Mouse (Mus musculus): ENCODE data around the gene Klhl8. TPM values are rescaled to one million over a fixed set of nuclear protein-coding genes. Genes with fewer than 3 reads are reported as not detected.

Gene Klhl8
- polyA plus RNA-seq, 1 experiment from 2014 or later, result 4.3 TPM

DNA sequence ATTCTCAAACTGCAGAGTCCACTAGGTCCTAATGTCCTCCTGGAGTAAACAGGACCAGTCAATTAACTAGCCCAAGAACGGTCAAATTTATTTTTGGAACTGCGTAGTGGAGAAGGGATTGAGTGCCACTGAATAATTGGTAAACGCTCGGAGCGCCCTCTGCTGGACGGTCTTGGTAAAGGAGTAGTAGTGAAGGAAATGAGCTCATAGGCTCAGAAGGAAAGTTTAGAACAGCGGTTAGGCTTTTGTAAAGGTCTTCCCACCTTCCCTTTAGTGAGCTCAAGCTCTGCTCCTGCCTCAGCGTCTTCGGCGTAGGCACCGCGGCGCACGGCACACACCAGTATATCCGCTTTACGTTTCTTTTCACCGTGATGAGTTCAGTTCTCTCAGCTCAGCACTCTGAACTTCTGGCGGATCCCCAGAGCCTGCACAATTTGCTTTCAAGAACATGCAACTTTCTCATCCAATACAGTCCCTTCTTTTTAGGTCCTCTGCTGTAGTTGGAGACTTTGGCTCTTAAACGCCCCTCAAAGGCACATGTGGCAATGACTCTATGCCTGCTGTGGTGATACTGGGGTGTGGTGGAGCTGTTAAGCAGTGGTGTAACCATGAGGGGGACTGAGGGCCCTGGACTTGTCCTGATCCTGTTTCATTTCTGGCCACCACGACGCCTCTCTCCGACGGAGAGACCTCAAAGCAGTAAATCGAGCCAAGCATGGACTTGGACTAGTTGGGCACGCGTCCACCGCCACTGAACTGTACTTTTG is 16.6 kb upstream of the Klhl8 start:
- peak; percentile 49; the same call in 1 of the 2 replicates for ATAC-seq
- 24% methylated on average over 27 of the region's 27 CpGs for WGBS
- no peak overlapping the region for H3K27ac ChIP-seq (ENCODE audit: low read depth, low read length)

DNA sequence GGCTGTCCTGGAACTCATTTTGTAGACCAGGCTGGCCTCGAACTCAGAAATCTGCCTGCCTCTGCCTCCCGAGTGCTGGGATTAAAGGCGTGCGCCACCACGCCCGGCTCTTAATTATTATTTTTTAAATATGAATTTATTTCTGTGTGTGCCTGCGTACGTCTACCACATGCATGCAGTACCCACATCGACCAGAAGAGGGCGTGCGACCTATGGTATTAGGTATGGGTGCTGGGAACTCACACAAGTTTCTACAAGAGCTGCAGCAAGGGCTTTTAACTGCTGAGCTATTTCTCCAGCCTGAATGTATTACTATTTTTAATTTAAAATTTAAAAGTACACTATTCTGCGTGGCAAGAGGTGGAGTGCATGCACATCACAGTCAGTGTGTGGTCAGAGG is 15.3 kb upstream of the Klhl8 start:
- Histone ChIP-seq H3K9ac (ENCODE audit: low read depth, low read length) (no peak overlapping the region), H3K9me3 (ENCODE audit: control insufficient read depth) (no peaks in the 10 kb centered on the region), H3K4me3 (ENCODE audit: low read depth, low read length) (no peak overlapping the region), H3K4me1 (replicated peaks; ENCODE audit: control insufficient read depth, insufficient read depth, low read length) (no peaks in the 10 kb centered on the region), H3K27me3 (replicated peaks; ENCODE audit: control insufficient read depth, insufficient read depth, low read length) (peaks cover 5% of the 10 kb centered on the region; the same call in 1 of the 2 replicates), H3K36me3 (ENCODE audit: control insufficient read depth, insufficient read depth) (no peaks in the 10 kb centered on the region), H3K4me2 (replicated peaks; ENCODE audit: low read depth) (no peak overlapping the region), H3K27ac (ENCODE audit: low read depth, low read length) (no peak overlapping the region)
- TF ChIP-seq CTCF (IDR thresholded peaks at IDR 0.05; ENCODE audit: low read depth), result peak; percentile 63
- WGBS, result 69% methylated on average over 12 of the region's 12 CpGs
- no peak for ATAC-seq

More for the DNA sequence above, 16.6 kb upstream of the Klhl8 start:
- Histone ChIP-seq H3K9ac (ENCODE audit: low read depth, low read length) (no peak overlapping the region), H3K9me3 (ENCODE audit: control insufficient read depth) (no peaks in the 10 kb centered on the region), H3K4me3 (ENCODE audit: low read depth, low read length) (peak overlapping the region; percentile 21), H3K4me2 (replicated peaks; ENCODE audit: low read depth) (peak overlapping the region; percentile 62), H3K27me3 (replicated peaks; ENCODE audit: control insufficient read depth, insufficient read depth, low read length) (peaks cover 5% of the 10 kb centered on the region; the same call in 1 of the 2 replicates), H3K4me1 (replicated peaks; ENCODE audit: control insufficient read depth, insufficient read depth, low read length) (no peaks in the 10 kb centered on the region), H3K36me3 (ENCODE audit: control insufficient read depth, insufficient read depth) (no peaks in the 10 kb centered on the region)
- TF ChIP-seq CTCF (IDR thresholded peaks at IDR 0.05; ENCODE audit: low read depth), result peak; percentile 92

DNA sequence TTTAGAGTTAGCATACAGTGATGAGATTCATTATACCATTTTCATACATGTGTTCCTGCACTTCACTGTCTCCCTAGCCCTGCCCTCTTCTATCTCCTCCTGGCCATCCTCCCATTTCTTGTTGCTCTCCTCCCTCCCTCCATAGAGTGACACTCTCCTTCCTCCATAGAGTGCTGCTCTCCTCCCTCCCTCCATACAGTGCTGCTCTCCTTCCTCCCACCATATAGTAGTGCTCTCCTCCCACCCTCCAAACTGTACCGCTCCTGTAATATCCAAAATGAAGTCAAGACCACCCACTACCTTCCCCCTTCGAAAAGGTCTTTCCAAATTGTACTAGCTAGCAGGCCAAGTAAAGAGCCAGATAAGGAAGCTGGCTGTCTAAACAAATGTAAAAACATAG is 12.7 kb upstream of the Klhl8 start:
- Histone ChIP-seq H3K27ac (ENCODE audit: low read depth, low read length) (no peak overlapping the region), H3K36me3 (ENCODE audit: control insufficient read depth, insufficient read depth) (no peaks in the 10 kb centered on the region), H3K4me1 (replicated peaks; ENCODE audit: control insufficient read depth, insufficient read depth, low read length) (no peaks in the 10 kb centered on the region), H3K4me3 (ENCODE audit: low read depth, low read length) (no peak overlapping the region), H3K4me2 (replicated peaks; ENCODE audit: low read depth) (no peak overlapping the region), H3K27me3 (replicated peaks; ENCODE audit: control insufficient read depth, insufficient read depth, low read length) (no peaks in the 10 kb centered on the region), H3K9ac (ENCODE audit: low read depth, low read length) (no peak overlapping the region), H3K9me3 (ENCODE audit: control insufficient read depth) (no peaks in the 10 kb centered on the region)
- ATAC-seq, result no peak
- 85% methylated on average over 2 of the region's 2 CpGs for WGBS
- TF ChIP-seq CTCF (IDR thresholded peaks at IDR 0.05; ENCODE audit: low read depth), result no peak

DNA sequence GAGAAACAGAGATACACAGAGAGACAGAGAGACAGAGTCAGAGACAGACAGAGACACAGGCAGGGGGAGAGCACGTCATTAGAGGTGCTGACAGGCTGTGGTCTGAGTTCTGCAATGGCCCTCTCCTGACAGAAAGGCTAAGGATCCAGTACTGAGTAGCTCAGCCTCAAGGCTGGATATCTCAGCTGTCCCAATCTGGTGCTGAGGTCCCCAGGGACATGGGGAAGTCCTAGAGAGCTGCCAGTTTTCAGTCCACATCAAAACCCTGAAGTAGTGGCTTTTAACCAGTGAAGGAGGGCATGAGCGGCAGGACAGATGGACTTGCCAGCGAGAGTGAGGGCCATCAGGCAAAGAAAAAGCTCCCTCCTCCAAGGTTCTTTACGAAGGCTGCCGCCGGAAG is 12.0 kb upstream of the Klhl8 start:
- Histone ChIP-seq H3K9me3 (ENCODE audit: control insufficient read depth) (no peaks in the 10 kb centered on the region), H3K27me3 (replicated peaks; ENCODE audit: control insufficient read depth, insufficient read depth, low read length) (no peaks in the 10 kb centered on the region), H3K4me1 (replicated peaks; ENCODE audit: control insufficient read depth, insufficient read depth, low read length) (no peaks in the 10 kb centered on the region), H3K9ac (ENCODE audit: low read depth, low read length) (no peak overlapping the region), H3K4me2 (replicated peaks; ENCODE audit: low read depth) (no peak overlapping the region), H3K36me3 (ENCODE audit: control insufficient read depth, insufficient read depth) (no peaks in the 10 kb centered on the region), H3K4me3 (ENCODE audit: low read depth, low read length) (no peak overlapping the region), H3K27ac (ENCODE audit: low read depth, low read length) (no peak overlapping the region)
- WGBS, result 82% methylated on average over 6 of the region's 6 CpGs
- no peak for ATAC-seq
- no peak for TF ChIP-seq CTCF (IDR thresholded peaks at IDR 0.05; ENCODE audit: low read depth)

DNA sequence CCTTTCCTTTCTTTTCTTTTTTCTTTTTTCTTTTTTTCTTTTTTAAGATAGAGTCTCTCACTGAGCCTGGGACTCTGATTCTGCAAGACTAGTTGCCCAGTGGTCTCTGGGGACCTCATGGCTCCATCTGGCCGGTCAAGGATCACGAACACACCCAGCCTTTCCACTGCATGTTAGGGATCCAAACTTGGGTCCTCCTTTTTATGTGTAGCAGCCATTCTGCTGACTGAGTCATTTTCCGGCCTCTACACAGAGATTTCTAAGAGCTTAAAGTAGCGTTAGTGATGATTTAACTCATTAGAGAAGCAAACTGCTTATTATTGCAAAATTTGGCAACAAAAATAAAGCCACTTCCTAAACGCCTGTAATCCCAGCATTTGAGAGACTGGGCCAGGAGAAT is 11.4 kb upstream of the Klhl8 start:
- no peaks in the 10 kb centered on the region for H3K4me1 ChIP-seq (replicated peaks; ENCODE audit: control insufficient read depth, insufficient read depth, low read length)
- no peaks in the 10 kb centered on the region for H3K36me3 ChIP-seq (ENCODE audit: control insufficient read depth, insufficient read depth)
- no peak for ATAC-seq
- H3K9ac ChIP-seq (ENCODE audit: low read depth, low read length), result no peak overlapping the region
- no peak overlapping the region for H3K4me2 ChIP-seq (replicated peaks; ENCODE audit: low read depth)
- H3K27me3 ChIP-seq (replicated peaks; ENCODE audit: control insufficient read depth, insufficient read depth, low read length), result no peaks in the 10 kb centered on the region
- H3K4me3 ChIP-seq (ENCODE audit: low read depth, low read length), result no peak overlapping the region
- TF ChIP-seq CTCF (IDR thresholded peaks at IDR 0.05; ENCODE audit: low read depth), result no peak
- no peak overlapping the region for H3K27ac ChIP-seq (ENCODE audit: low read depth, low read length)
- no peaks in the 10 kb centered on the region for H3K9me3 ChIP-seq (ENCODE audit: control insufficient read depth)
- 75% methylated on average over 5 of the region's 5 CpGs for WGBS

DNA sequence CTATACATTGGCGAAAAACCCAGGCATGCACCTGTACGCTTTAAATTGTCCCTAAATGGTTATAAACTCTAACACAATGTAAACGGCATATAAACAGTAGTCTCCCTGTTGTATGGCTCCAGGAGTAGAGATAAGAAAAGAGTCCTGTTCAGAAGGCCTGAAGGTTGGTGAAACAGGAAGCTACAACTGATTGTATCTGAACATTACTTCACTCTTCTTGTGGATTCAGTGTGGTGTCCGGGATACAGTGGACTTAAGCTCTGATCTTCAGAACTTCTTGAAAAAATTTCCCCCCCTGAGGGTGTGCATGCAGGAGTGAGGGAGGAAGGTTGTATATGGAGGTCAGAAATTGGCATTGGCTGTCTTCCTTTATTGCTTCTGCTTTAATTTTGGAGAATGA is 8.4 kb upstream of the Klhl8 start:
- Histone ChIP-seq H3K4me1 (replicated peaks; ENCODE audit: control insufficient read depth, insufficient read depth, low read length) (no peaks in the 10 kb centered on the region), H3K9me3 (ENCODE audit: control insufficient read depth) (no peaks in the 10 kb centered on the region), H3K36me3 (ENCODE audit: control insufficient read depth, insufficient read depth) (no peaks in the 10 kb centered on the region), H3K4me3 (ENCODE audit: low read depth, low read length) (no peak overlapping the region), H3K27me3 (replicated peaks; ENCODE audit: control insufficient read depth, insufficient read depth, low read length) (no peaks in the 10 kb centered on the region), H3K27ac (ENCODE audit: low read depth, low read length) (no peak overlapping the region), H3K4me2 (replicated peaks; ENCODE audit: low read depth) (no peak overlapping the region), H3K9ac (ENCODE audit: low read depth, low read length) (no peak overlapping the region)
- 37% methylated on average over 4 of the region's 4 CpGs for WGBS
- no peak for TF ChIP-seq CTCF (IDR thresholded peaks at IDR 0.05; ENCODE audit: low read depth)
- ATAC-seq, result peak; percentile 33; the same call in 1 of the 2 replicates

Measured in intestine, postnatal 0 days (tissue).